Mouse (Mus musculus) liver, postnatal 0 days (tissue): Measurements from ENCODE around the gene Prkcd. TPM values are rescaled to one million over a fixed set of nuclear protein-coding genes. Genes with fewer than 3 reads are reported as not detected.

ENCODE experiments used
- ATAC-seq: fragments of 200-750 bp; cut with Nextera tagmentation; 2 replicates; pipeline ENCODE4 v1.8.0; 2017; ENCODE audit warnings: mild to moderate bottlenecking, moderate library complexity
- DNase-seq: peaks from one replicate; pipeline ENCODE4 v3.0.0-alpha.2; 2016
- H3K27ac ChIP-seq: fragments of 300-500 bp; sonication (generic); 2 replicates; pipeline ENCODE4 v1.5.1; 2014; ENCODE audit warnings: antibody characterized with exemption, moderate library complexity, mild to moderate bottlenecking, low read depth
- H3K27me3 ChIP-seq: fragments of 300-500 bp; sonication (generic); 2 replicates; pipeline ENCODE4 v1.6.1; 2014; ENCODE audit warnings: low read length, control low read depth, mixed read lengths; ENCODE audit not compliant: insufficient read depth
- H3K36me3 ChIP-seq: fragments of 300-500 bp; sonication (generic); replicated peaks from 2 replicates; pipeline ENCODE4 v1.6.1; 2014; ENCODE audit warnings: mild to moderate bottlenecking, control low read depth, low read length, moderate library complexity, mixed read lengths; ENCODE audit not compliant: insufficient read depth
- H3K4me1 ChIP-seq: fragments of 300-500 bp; sonication (generic); 2 replicates; pipeline ENCODE4 v1.6.1; 2014; ENCODE audit warnings: antibody characterized with exemption, mild to moderate bottlenecking, control low read depth; ENCODE audit not compliant: insufficient read depth
- H3K4me2 ChIP-seq: fragments of 300-500 bp; sonication (generic); 2 replicates; pipeline ENCODE4 v1.6.1; 2014; ENCODE audit warnings: low read depth, mild to moderate bottlenecking, low read length, moderate library complexity, mixed read lengths
- H3K4me3 ChIP-seq: fragments of 300-500 bp; sonication (generic); 2 replicates; pipeline ENCODE4 v1.5.1; 2014; ENCODE audit warnings: low read depth, low read length
- H3K9ac ChIP-seq: fragments of 300-500 bp; sonication (generic); replicated peaks from 2 replicates; pipeline ENCODE4 v1.6.1; 2014; ENCODE audit warnings: mild to moderate bottlenecking, moderate library complexity
- H3K9me3 ChIP-seq: fragments of 300-500 bp; sonication (generic); 2 replicates; pipeline ENCODE4 v1.6.1; 2016; ENCODE audit warnings: mild to moderate bottlenecking, control low read depth, low read length, mixed read lengths
- CTCF ChIP-seq: sonication (generic); IDR thresholded peaks from 2 replicates; pipeline ENCODE4 v1.5.1; 2016; ENCODE audit warnings: antibody characterized with exemption, low read depth
- EP300 ChIP-seq: IDR thresholded peaks from 2 replicates; pipeline ENCODE4 v1.6.1; 2016; ENCODE audit warnings: antibody characterized with exemption, low read depth, mild to moderate bottlenecking
- WGBS: fragments of 180-500 bp; shearing (Covaris S2); extraction: QIAGEN DNeasy Blood & Tissue Kit; methylation state at CpG from one replicate; pipeline ENCODE4 v1.1.7; 2014; ENCODE audit not compliant: insufficient replicate concordance; 5-methylcytosine and 5-hydroxymethylcytosine counted together
- polyA plus RNA-seq: library from polyadenylated mRNA; unstranded; fragments of >200 nt; fragmentation: Nextera tagmentation; extraction: Ambion mirVana; gene quantifications from 2 replicates; pipeline ENCODE4 v1.2.1, GENCODE M21; 2015

The Prkcd gene
- polyA plus RNA-seq, 1 experiment from 2014 or later = 17.8 TPM

DNA sequence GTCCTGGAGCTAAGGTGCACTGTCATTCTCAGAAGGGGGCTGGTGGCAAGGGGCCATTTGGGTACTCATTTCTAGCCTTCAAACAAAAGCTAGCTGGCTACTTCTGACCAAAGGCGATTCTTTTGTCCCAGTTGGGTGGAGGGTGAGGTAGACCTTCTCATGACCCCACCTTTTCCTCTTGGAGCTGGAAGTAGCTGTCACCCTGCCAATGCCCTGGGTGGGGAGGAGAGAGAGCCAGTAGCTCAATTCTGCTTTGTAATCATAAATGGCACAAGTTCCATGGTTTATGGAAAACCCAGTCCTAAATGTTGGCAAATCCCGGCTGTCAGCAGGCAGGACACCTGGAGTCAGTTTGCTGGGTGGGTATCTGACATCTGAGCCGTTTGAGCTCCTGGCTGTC is 40.1 kb upstream of the Prkcd start:
- no peak for TF ChIP-seq EP300
- TF ChIP-seq CTCF = no peak
- Histone ChIP-seq H3K4me1 (no peaks in the 10 kb centered on the region; the same call in 1 of the 2 replicates), H3K9ac (no peak overlapping the region), H3K27me3 (no peaks in the 10 kb centered on the region), H3K4me3 (no peak overlapping the region), H3K36me3 (peaks cover 60% of the 10 kb centered on the region), H3K4me2 (no peak overlapping the region), H3K27ac (no peak overlapping the region), H3K9me3 (no peaks in the 10 kb centered on the region)
- WGBS = 72% methylated on average over 3 of the region's 3 CpGs
- no peak for ATAC-seq
- no peak for DNase-seq

GRCm38 (mm10) chr14:30655531-30655930 is 29.5 kb upstream of the Prkcd start:
- no peak overlapping the region for H3K27ac ChIP-seq
- ATAC-seq (no peak), DNase-seq (no peak)
- H3K9ac ChIP-seq = no peak overlapping the region
- WGBS = 50% methylated on average over 1 of the region's 1 CpGs
- no peak overlapping the region for H3K4me3 ChIP-seq
- H3K4me2 ChIP-seq = no peak overlapping the region
- TF ChIP-seq EP300 = no peak
- no peak for TF ChIP-seq CTCF
- peaks cover 13% of the 10 kb centered on the region; the same call in 1 of the 2 replicates for H3K4me1 ChIP-seq
- no peaks in the 10 kb centered on the region for H3K9me3 ChIP-seq
- peaks cover 5% of the 10 kb centered on the region; the same call in 1 of the 2 replicates for H3K36me3 ChIP-seq
- no peaks in the 10 kb centered on the region for H3K27me3 ChIP-seq

DNA sequence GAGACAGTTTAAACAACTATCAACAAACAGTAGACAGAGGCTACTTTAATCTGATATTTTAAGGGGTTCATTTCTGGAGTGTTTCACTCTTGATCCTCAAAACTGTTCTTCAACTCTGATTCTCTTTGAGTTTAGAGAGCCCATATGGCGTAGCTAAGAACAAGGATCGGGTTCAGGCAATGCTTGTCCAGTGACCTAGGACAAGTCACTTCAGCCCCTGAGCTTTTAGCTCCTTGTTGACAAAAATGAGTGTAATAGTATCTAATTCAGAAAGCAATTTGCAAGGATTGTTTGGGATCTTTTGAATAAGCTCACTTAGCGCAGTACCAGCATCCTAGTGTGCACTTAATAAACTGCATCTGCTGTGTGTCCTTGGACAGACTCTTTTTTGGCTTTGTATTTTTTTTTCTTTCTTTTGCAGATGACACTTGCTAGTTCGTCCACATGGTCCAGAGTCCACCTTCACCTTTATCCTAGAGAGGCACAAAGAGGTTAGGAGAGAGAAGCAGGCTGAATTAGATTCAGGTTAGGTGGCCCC is 28.8 kb upstream of the Prkcd start:
- Histone ChIP-seq H3K4me1 (peaks cover 13% of the 10 kb centered on the region; the same call in 1 of the 2 replicates), H3K9ac (peak overlapping the region; percentile 97), H3K36me3 (0 out of 2 replicates have a peak, but pooled peaks cover 5% of the 10 kb centered on the region), H3K4me2 (peak overlapping the region; percentile 84), H3K27ac (peak overlapping the region; percentile 95), H3K4me3 (peak overlapping the region; percentile 93), H3K9me3 (no peaks in the 10 kb centered on the region), H3K27me3 (no peaks in the 10 kb centered on the region)
- TF ChIP-seq EP300 = no peak
- TF ChIP-seq CTCF = no peak
- DNase-seq (no peak), ATAC-seq (peak; percentile 24; the same call in 1 of the 2 replicates)
- WGBS = 36% methylated on average over 4 of the region's 4 CpGs

DNA sequence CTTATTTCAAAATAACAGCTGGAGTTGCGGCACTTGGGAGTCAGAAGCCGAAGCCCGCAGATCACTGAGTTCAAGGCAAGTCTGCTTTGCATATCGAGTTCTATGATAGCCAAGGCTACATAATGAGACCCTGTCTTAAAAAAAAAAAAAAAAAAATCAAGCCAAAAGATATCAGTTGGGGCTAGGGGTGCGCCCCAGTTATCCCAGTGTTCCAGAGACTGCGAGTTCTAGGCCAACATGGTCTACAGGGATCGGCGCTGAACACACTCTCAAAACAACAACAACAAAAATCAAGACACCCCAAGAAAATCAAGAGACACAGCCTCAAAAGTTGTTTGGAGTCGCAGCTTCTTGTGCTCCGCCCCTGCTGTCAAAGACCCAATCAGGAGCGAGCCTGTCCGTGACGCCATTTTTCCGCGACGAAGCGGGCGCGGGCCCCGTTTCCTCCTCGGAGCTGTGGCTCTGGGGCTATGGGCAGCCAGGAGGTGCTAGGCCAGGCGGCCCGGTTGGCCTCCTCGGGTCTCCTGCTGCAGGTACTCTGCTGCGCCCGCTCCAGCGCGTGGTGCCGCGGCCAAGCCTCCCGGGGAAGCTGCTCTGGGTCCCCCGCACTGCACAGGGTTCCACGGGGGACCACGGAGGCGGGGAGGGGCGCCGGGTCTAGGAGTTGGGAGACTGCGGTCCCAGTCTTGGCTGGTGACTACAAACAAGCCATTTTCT is 28.1 kb upstream of the Prkcd start, which contains the start of gene Rft1:
Rft1 (plus strand) TSS at position 418 of the 717 bp plus-strand sequence.
- H3K9ac ChIP-seq = peak within 1 kb of the TSS; percentile 97
- H3K4me3 ChIP-seq = peak within 1 kb of the TSS; percentile 93
- peak within 1 kb of the TSS; percentile 84 for H3K4me2 ChIP-seq
- ATAC-seq (peak; percentile 97), DNase-seq (peak; percentile 99)
- H3K36me3 ChIP-seq = no peaks in the 10 kb centered on the region
- 0 out of 2 replicates have a peak, but pooled peaks have one; percentile 5 for TF ChIP-seq EP300
- peak; percentile 34; the same call in 1 of the 2 replicates for TF ChIP-seq CTCF
- H3K27me3 ChIP-seq = no peaks in the 10 kb centered on the region
- H3K9me3 ChIP-seq = no peaks in the 10 kb centered on the region
- H3K27ac ChIP-seq = peak within 1 kb of the TSS; percentile 95
- WGBS = 3% methylated on average over 38 of the region's 38 CpGs
- H3K4me1 ChIP-seq = peaks cover 13% of the 10 kb centered on the region; the same call in 1 of the 2 replicates

GRCm38 (mm10) chr14:30650969-30651368 is 25.0 kb upstream of the Prkcd start:
- H3K27ac ChIP-seq = no peak overlapping the region
- DNase-seq (peak; percentile 36), ATAC-seq (peak; percentile 22; the same call in 1 of the 2 replicates)
- no peak overlapping the region for H3K4me3 ChIP-seq
- TF ChIP-seq CTCF = peak; percentile 64
- TF ChIP-seq EP300 = no peak
- H3K27me3 ChIP-seq = no peaks in the 10 kb centered on the region
- H3K4me1 ChIP-seq = peaks cover 13% of the 10 kb centered on the region; the same call in 1 of the 2 replicates
- no peak overlapping the region for H3K9ac ChIP-seq
- WGBS = 25% methylated on average over 4 of the region's 4 CpGs
- H3K36me3 ChIP-seq = no peaks in the 10 kb centered on the region
- no peak overlapping the region for H3K4me2 ChIP-seq
- no peaks in the 10 kb centered on the region for H3K9me3 ChIP-seq

- peaks cover 5% of the 10 kb centered on the region; the same call in 1 of the 2 replicates for H3K4me1 ChIP-seq
- H3K9me3 ChIP-seq = no peaks in the 10 kb centered on the region
- no peak overlapping the region for H3K4me2 ChIP-seq
- H3K27me3 ChIP-seq = no peaks in the 10 kb centered on the region
- no peak overlapping the region for H3K27ac ChIP-seq
- H3K9ac ChIP-seq = no peak overlapping the region
- no peaks in the 10 kb centered on the region for H3K36me3 ChIP-seq
- WGBS = 73% methylated on average over 8 of the region's 8 CpGs
- no peak for ATAC-seq
- no peak overlapping the region for H3K4me3 ChIP-seq
- TF ChIP-seq CTCF = no peak
- no peak for TF ChIP-seq EP300
- DNase-seq = no peak
These were observed 23.7 kb upstream of the Prkcd start for GRCm38 (mm10) chr14:30649745-30650144.
